Mouse (Mus musculus): ENCODE measurements around the gene Tmed4.

DNA sequence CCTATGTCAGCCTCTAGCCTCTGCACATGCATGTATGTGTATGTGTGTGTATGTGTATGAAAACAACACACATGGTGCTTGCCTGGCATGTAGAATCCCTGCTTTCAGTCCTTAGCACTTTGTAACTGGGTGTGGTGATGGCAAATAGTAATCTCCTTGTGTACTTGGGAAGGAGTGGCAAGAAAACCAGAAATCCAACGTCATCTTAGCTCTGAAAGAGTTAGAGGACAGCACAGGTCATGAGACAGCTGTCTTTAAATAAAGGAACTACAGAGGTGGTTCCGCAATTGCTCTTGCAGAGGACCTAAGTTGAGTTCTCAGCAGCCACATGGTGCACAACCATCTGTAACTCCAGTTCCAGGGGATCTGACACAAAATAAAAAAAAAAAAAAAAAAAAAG is 24.8 kb upstream of the Tmed4 start:
- TF ChIP-seq CTCF (conservative IDR thresholded peaks at IDR 0.05; ENCODE audit: low read length) (no peak), NANOG (IDR thresholded peaks at IDR 0.05; ENCODE audit: borderline replicate concordance, low read length) (no peak)

Data from E14TG2a.4 (cell line).